Mouse (Mus musculus) brain, embryonic 14.5 days (tissue): ENCODE measurements around the gene Gpr45. TPM values are rescaled to one million over a fixed set of nuclear protein-coding genes. Genes with fewer than 3 reads are reported as not detected.

Experiments used
- DNase-seq: peaks from one replicate; pipeline ENCODE4 v3.0.0-alpha.2; 2011; ENCODE audit warnings: low read depth
- CTCF ChIP-seq: fragments of 200-500 bp; IDR thresholded peaks from 2 replicates; pipeline ENCODE4 v1.5.1; 2012; ENCODE audit warnings: inconsistent platforms, mild to moderate bottlenecking, moderate library complexity, borderline replicate concordance; ENCODE audit not compliant: insufficient read depth, insufficient read length; ENCODE audit errors: extremely low read depth
- POLR2A ChIP-seq: fragments of 200-500 bp; IDR thresholded peaks from 2 replicates; pipeline ENCODE4 v1.6.1; 2012; ENCODE audit warnings: mild to moderate bottlenecking, inconsistent platforms, borderline replicate concordance; ENCODE audit not compliant: poor library complexity, insufficient read depth, insufficient read length, severe bottlenecking; ENCODE audit errors: extremely low read depth
- polyA plus RNA-seq: library from polyadenylated mRNA; depleted of rRNA; stranded (reverse); fragments of >200 nt; gene quantifications from 2 replicates; pipeline ENCODE4 v1.2.3, GENCODE M21; 2012; rRNA removed

The Gpr45 gene
- polyA plus RNA-seq: 18.5 and 27.7 TPM in 2 replicates

DNA sequence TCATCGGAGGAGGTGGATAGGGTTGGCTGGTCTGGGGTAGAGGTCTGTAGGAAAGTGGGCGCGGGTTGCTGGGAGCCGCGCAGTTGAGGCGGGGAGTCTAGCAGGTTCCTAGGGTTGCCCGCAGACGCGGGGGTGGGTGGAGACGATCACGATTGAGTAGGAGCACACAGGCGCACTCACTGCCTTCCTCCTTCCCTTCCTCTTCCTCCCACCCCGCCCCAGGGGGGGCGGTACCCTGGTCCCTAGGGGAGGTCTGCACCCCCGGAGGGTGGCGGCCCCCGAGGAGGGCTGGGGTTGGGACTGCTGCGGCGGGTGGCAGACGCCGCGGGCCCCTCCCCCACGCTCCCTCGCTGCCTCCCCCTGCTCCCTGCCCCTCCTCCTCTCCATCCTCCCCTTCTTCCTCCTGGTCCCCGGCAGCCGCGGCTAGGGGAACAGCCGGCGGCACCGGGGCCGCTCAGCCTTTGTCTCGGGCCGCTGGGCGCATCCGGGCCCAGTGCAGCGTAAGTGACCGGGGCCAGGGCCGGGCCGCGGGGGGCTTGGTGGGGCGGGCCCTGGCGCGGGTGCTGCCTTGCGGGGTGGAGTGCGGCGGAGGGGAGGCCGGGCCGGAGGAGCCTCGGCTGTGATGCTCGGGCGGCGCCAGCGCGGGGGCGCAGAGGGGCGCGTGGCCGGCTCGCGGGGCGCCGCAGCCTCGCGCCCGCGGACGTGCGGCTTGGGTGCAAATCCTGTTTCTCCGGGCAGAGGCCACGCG, at the start of gene Gpr45:
Gpr45 (plus strand) TSS at position 139 of the 748 bp plus-strand sequence.
- DNase-seq: peak; percentile 86

GRCm38 (mm10) chr1:42905148-42905547, 47.5 kb upstream of the Gpr45 start:
- TF ChIP-seq POLR2A (no peak), CTCF (no peak)
- no peak for DNase-seq

More for the DNA sequence above, at the start of gene Gpr45:
- TF ChIP-seq CTCF (no peak), POLR2A (peak; percentile 40)

DNA sequence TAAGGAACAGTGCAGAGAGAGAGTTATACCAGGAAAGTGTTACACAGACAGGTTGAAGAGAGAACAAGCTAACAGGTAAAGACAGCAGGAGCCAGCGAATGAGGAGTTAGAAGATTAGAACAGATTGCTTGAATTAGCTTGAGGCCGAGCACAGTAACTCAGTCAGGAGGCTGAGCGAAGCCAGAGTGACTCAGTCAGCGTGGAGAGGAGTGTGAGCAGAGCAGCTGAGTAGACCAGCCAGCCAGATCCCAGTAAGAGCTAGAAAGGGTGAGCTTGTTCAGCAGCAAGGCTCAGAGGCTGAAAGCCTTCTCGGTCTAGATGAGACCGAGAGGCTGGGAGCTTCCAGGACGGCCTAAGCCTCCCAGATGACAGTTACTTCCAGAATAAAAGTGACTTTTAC, 46.0 kb upstream of the Gpr45 start:
- TF ChIP-seq POLR2A (no peak), CTCF (no peak)
- DNase-seq: no peak

GRCm38 (mm10) chr1:42907153-42907552, 45.5 kb upstream of the Gpr45 start:
- TF ChIP-seq CTCF: no peak
- DNase-seq: no peak

- TF ChIP-seq POLR2A: no peak
- peak; percentile 59; the same call in 1 of the 2 replicates for TF ChIP-seq CTCF
- DNase-seq: peak; percentile 85
These were observed 37.6 kb upstream of the Gpr45 start for GRCm38 (mm10) chr1:42915062-42915461.

GRCm38 (mm10) chr1:42916719-42917118, 36.0 kb upstream of the Gpr45 start:
- no peak for TF ChIP-seq POLR2A
- TF ChIP-seq CTCF: no peak
- no peak for DNase-seq

- TF ChIP-seq POLR2A (no peak), CTCF (no peak)
- peak; percentile 52 for DNase-seq
These were observed 34.8 kb upstream of the Gpr45 start for GRCm38 (mm10) chr1:42917908-42918307.

DNA sequence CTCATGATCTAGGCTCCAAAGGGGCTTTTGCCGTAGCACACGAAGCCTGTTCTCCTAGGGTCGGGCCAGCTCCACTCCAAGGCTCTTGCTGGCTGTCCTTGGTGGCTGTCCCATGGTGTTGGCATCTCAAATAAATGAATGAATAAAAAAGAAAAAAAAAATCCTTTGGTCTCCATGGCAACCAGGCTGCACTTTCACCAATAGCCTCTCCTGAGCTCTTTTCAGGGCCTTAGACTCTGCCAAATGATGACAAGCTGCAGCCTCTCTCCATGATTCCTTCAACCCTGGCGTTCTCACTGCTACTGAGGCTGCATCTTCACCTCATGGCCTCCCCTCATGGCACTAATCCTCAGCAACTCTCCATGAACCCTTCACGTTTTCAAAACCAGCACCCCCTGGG, 28.7 kb upstream of the Gpr45 start:
- no peak for TF ChIP-seq POLR2A
- no peak for TF ChIP-seq CTCF
- DNase-seq: peak; percentile 67

- DNase-seq: no peak
- TF ChIP-seq CTCF: no peak
- no peak for TF ChIP-seq POLR2A
These were observed 19.1 kb upstream of the Gpr45 start for GRCm38 (mm10) chr1:42933613-42934012.

DNA sequence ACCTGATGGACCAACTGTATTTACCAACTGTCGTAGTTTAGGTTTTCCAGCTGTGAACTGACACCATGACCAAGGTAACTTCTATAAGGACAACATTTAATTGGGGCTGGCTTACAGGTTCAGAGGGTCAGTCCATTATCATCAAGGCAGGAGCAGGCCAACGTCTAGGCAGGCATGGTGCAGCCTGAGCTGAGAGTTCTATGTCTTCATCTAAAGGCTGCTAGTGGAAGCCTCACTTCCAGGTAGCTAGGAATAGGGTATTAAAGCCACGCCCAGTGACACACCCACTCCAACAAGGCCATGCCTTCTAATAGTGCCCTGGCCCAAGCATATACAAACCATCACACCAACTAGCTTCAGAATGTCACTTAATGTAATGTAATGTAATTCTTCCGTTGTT, 4.2 kb upstream of the Gpr45 start:
- TF ChIP-seq POLR2A: no peak
- no peak for TF ChIP-seq CTCF
- no peak for DNase-seq

GRCm38 (mm10) chr1:42953482-42953822, 780 bp downstream of the Gpr45 start:
- DNase-seq: peak; percentile 66
- TF ChIP-seq POLR2A (no peak), CTCF (no peak)

- no peak for TF ChIP-seq CTCF
- no peak for TF ChIP-seq POLR2A
These were observed 4.2 kb downstream of the Gpr45 start for GRCm38 (mm10) chr1:42956828-42957227.

More at GRCm38 (mm10) chr1:42956828-42957227, 4.2 kb downstream of the Gpr45 start:
- no peak for DNase-seq
